Mouse (Mus musculus): ENCODE results near the gene Dchs2. TPM values are rescaled to one million over a fixed set of nuclear protein-coding genes. Genes with fewer than 3 reads are reported as not detected.
A peak's percentile ranks its signal among the peaks of the same experiment; 100 is the strongest.

The Dchs2 gene
- polyA plus RNA-seq, 2 experiments = under 0.01 TPM; not detected in 1

DNA sequence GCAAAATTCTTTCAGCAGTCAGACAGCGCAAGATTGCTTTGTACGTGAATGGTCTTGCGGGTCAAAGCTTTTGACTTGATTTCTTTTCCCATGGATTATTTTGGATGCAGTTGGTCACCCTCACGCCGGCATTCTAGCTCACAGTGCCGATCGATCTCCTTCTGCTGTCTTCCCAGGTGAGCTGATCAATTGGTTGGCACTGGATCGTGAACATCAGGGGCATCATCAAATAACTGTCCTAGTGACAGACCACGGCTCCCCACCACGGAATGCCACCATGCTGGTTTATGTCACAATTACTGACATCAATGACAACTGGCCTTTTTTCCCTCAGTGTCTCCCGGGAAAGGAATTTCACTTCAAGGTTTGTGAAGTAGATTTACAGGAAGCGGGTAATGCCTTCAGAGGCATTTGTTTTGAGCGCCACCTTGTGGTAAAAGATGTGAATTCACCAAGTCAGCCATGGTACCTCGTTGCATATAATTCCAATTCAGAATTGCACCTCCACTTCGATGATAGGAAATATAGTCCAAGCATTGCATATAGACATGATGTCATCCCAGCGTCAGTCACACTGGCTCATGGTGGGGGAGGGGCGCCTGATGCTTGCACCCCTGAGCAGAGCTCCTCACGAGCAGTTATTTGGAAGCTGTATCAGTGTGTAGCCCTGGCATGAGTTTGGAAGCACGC lies 146.0 kb downstream of the Dchs2 start:
- ATAC-seq (ENCODE audit: insufficient read depth) (no peak), DNase-seq (ENCODE audit: low read depth in 3 of 3, low spot score in 3 of 3) (peak in 1 of 3 experiments; percentile 1)
- no peaks in the 10 kb centered on the region for H3K36me3 ChIP-seq (replicated peaks; ENCODE audit: control insufficient read depth, insufficient read depth, low read depth)
- no peak overlapping the region for H3K4me3 ChIP-seq (ENCODE audit: insufficient read depth in 1 of 2, low read depth in 2 of 2, low read length in 2 of 2)
- H3K9me3 ChIP-seq (ENCODE audit: control insufficient read depth, low read length) = no peaks in the 10 kb centered on the region
- no peaks in the 10 kb centered on the region for H3K27me3 ChIP-seq (ENCODE audit: control insufficient read depth, insufficient read depth, low read length)
- no peaks in the 10 kb centered on the region for H3K4me1 ChIP-seq (replicated peaks; ENCODE audit: control insufficient read depth in 2 of 2, insufficient read depth in 2 of 2, low read length in 1 of 2)
- H3K4me2 ChIP-seq (ENCODE audit: low read depth) = no peak overlapping the region
- no peak overlapping the region for H3K27ac ChIP-seq
- TF ChIP-seq EP300 (IDR thresholded peaks at IDR 0.05; ENCODE audit: low read depth) (no peak), CTCF (IDR thresholded peaks at IDR 0.05; ENCODE audit: low read depth) (peak; percentile 69)
- 35% methylated on average over 19 of the region's 19 CpGs for WGBS (ENCODE audit: insufficient replicate concordance)
- no peak overlapping the region for H3K9ac ChIP-seq (replicated peaks)

DNA sequence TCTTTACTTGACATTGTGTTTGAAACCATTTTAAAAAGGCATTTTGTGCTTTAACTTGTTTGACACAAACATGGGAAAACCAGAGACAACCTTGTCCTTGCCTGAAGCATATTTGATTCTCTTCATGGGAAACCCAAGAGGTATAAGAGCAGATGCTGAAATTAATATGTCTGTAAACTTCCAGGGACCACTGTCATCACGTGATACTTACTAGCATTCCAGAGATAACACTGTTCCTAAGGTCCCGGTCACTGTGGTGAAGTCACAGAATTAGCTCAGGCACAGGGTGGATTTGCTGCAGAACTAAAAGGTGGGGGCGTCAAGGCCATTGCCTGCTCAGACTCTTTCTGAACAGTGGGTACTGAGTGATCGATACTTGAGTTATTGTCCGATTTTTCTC lies 148.0 kb downstream of the Dchs2 start:
- DNase-seq (ENCODE audit: low read depth in 3 of 3, low spot score in 3 of 3) = no peak
- Histone ChIP-seq H3K27ac (no peak overlapping the region), H3K4me3 (ENCODE audit: insufficient read depth in 1 of 2, low read depth in 2 of 2, low read length in 2 of 2) (no peak overlapping the region), H3K4me1 (replicated peaks; ENCODE audit: control insufficient read depth in 2 of 2, insufficient read depth in 2 of 2, low read length in 1 of 2) (no peaks in the 10 kb centered on the region), H3K9me3 (ENCODE audit: control insufficient read depth, low read length) (no peaks in the 10 kb centered on the region), H3K27me3 (ENCODE audit: control insufficient read depth, insufficient read depth, low read length) (no peaks in the 10 kb centered on the region), H3K36me3 (replicated peaks; ENCODE audit: control insufficient read depth, insufficient read depth, low read depth) (no peaks in the 10 kb centered on the region), H3K4me2 (ENCODE audit: low read depth) (no peak overlapping the region), H3K9ac (replicated peaks) (no peak overlapping the region)
- WGBS (ENCODE audit: insufficient replicate concordance) = 49% methylated on average over 5 of the region's 5 CpGs
- no peak for ATAC-seq (ENCODE audit: insufficient read depth)
- no peak for TF ChIP-seq EP300 (IDR thresholded peaks at IDR 0.05; ENCODE audit: low read depth)
- no peak for TF ChIP-seq CTCF (IDR thresholded peaks at IDR 0.05; ENCODE audit: low read depth)

DNA sequence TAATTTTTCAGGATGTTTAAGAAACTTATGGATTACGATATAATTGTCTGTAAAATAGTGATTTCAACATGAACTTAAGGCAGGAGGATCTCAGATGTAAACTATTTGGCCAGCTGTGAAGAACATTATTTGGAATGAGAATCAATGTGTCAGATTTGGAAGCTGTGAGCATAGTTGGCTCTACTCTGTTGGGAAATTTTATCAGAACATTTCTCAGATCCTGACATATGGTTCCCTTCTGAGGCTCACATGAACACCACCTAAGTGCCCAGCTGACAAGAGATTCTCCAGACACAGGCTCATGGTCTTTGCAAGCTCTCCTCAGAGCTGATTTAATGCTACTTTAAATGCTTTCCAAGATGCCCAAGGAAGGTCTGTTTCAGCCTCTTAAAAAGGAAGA lies 156.1 kb downstream of the Dchs2 start:
- H3K4me2 ChIP-seq (ENCODE audit: low read depth) = no peak overlapping the region
- WGBS (ENCODE audit: insufficient replicate concordance) = 52% methylated on average over 1 of the region's 1 CpGs

GRCm38 (mm10) chr3:83286975-83287405 lies 159.2 kb downstream of the Dchs2 start:
- Histone ChIP-seq H3K36me3 (replicated peaks; ENCODE audit: control insufficient read depth, insufficient read depth, low read depth) (no peaks in the 10 kb centered on the region), H3K4me2 (ENCODE audit: low read depth) (peak overlapping the region; percentile 41), H3K27ac (no peak overlapping the region), H3K9ac (replicated peaks) (no peak overlapping the region), H3K9me3 (ENCODE audit: control insufficient read depth, low read length) (no peaks in the 10 kb centered on the region), H3K27me3 (ENCODE audit: control insufficient read depth, insufficient read depth, low read length) (no peaks in the 10 kb centered on the region), H3K4me1 (replicated peaks; ENCODE audit: control insufficient read depth in 2 of 2, insufficient read depth in 2 of 2, low read length in 1 of 2) (no peaks in the 10 kb centered on the region), H3K4me3 (ENCODE audit: insufficient read depth in 1 of 2, low read depth in 2 of 2, low read length in 2 of 2) (peak overlapping the region in 1 of 2 experiments; percentile 37; a peak in 1 of 4 replicates)
- TF ChIP-seq EP300 (IDR thresholded peaks at IDR 0.05; ENCODE audit: low read depth) = no peak
- TF ChIP-seq CTCF (IDR thresholded peaks at IDR 0.05; ENCODE audit: low read depth) = peak; percentile 45
- no peak for ATAC-seq (ENCODE audit: insufficient read depth)
- DNase-seq (ENCODE audit: low read depth in 3 of 3, low spot score in 3 of 3) = no peak
- WGBS (ENCODE audit: insufficient replicate concordance) = 13% methylated on average over 11 of the region's 11 CpGs

More for the DNA sequence above, 156.1 kb downstream of the Dchs2 start:
- Histone ChIP-seq H3K27ac (no peak overlapping the region), H3K9ac (replicated peaks) (no peak overlapping the region), H3K4me1 (replicated peaks; ENCODE audit: control insufficient read depth in 2 of 2, insufficient read depth in 2 of 2, low read length in 1 of 2) (no peaks in the 10 kb centered on the region), H3K9me3 (ENCODE audit: control insufficient read depth, low read length) (no peaks in the 10 kb centered on the region), H3K36me3 (replicated peaks; ENCODE audit: control insufficient read depth, insufficient read depth, low read depth) (no peaks in the 10 kb centered on the region), H3K27me3 (ENCODE audit: control insufficient read depth, insufficient read depth, low read length) (no peaks in the 10 kb centered on the region), H3K4me3 (ENCODE audit: insufficient read depth in 1 of 2, low read depth in 2 of 2, low read length in 2 of 2) (no peak overlapping the region)
- DNase-seq (ENCODE audit: low read depth in 3 of 3, low spot score in 3 of 3) (no peak), ATAC-seq (ENCODE audit: insufficient read depth) (no peak)
- no peak for TF ChIP-seq EP300 (IDR thresholded peaks at IDR 0.05; ENCODE audit: low read depth)
- TF ChIP-seq CTCF (IDR thresholded peaks at IDR 0.05; ENCODE audit: low read depth) = no peak

DNA sequence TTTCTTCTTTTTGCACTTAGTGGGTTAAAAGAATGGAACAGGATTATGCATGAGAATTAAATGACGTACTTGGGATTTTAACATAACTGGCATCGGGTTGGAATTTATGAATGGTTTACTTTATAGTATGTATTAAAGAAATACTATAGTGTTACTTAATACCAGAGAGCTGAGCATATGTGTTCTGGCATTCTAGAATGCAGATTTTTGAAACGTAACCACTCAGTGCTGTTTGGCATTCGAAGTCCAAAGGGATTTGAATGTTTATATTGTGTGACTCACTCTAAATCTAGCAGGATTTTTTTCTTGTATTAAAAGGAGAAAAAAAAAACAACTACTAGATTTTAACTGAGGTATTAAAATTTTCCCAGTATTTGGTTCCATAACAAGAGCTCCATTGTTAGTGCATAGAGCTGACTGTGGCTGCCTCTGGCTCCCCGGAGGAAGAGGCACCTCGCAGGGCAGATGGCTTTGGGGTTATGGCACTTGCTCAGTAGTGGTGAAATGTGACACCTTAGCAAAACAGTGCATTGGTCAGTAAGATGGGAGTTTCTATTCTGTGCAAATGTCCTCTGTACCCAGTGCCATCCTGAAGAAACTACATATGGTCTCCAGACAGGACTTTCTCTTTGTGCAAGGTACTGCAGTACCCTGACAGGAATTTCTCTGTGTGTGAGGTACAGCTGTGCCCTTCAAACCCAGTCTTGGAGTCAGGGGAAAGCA lies 160.5 kb downstream of the Dchs2 start:
- 57% methylated on average over 6 of the region's 6 CpGs for WGBS (ENCODE audit: insufficient replicate concordance)
- H3K4me2 ChIP-seq (ENCODE audit: low read depth) = no peak overlapping the region
- H3K9me3 ChIP-seq (ENCODE audit: control insufficient read depth, low read length) = no peaks in the 10 kb centered on the region
- H3K4me1 ChIP-seq (replicated peaks; ENCODE audit: control insufficient read depth in 2 of 2, insufficient read depth in 2 of 2, low read length in 1 of 2) = no peaks in the 10 kb centered on the region
- ATAC-seq (ENCODE audit: insufficient read depth) (no peak), DNase-seq (ENCODE audit: low read depth in 3 of 3, low spot score in 3 of 3) (no peak)
- H3K27me3 ChIP-seq (ENCODE audit: control insufficient read depth, insufficient read depth, low read length) = no peaks in the 10 kb centered on the region
- TF ChIP-seq CTCF (IDR thresholded peaks at IDR 0.05; ENCODE audit: low read depth) (no peak), EP300 (IDR thresholded peaks at IDR 0.05; ENCODE audit: low read depth) (no peak)
- no peak overlapping the region for H3K9ac ChIP-seq (replicated peaks)
- no peaks in the 10 kb centered on the region for H3K36me3 ChIP-seq (replicated peaks; ENCODE audit: control insufficient read depth, insufficient read depth, low read depth)
- H3K4me3 ChIP-seq (ENCODE audit: insufficient read depth in 1 of 2, low read depth in 2 of 2, low read length in 2 of 2) = no peak overlapping the region
- H3K27ac ChIP-seq = no peak overlapping the region

Measured in liver, embryonic 14.5 days (tissue).